Mouse (Mus musculus): ENCODE data around the gene Cdc16.

- TF ChIP-seq CTCF (IDR thresholded peaks at IDR 0.05; ENCODE audit: insufficient read depth, low read length), result no peak
- TF ChIP-seq POLR2A (IDR thresholded peaks at IDR 0.05; ENCODE audit: borderline replicate concordance, extremely low read depth, low read depth, low read length), result no peak
Measured at GRCm38 (mm10) chr8:13740323-13740770, 17.1 kb upstream of the Cdc16 start.
